Mouse (Mus musculus) small intestine, adult 2 months (tissue): ENCODE data around the gene Bmp6.

Experiments
- CTCF ChIP-seq: fragments of 200-500 bp; IDR thresholded peaks from 2 replicates; pipeline ENCODE4 v1.5.1; 2012; ENCODE audit warnings: low read depth, mild to moderate bottlenecking, control low read depth, inconsistent platforms, low read length, moderate library complexity, mixed read lengths; ENCODE audit not compliant: insufficient replicate concordance, insufficient read length; ENCODE audit errors: extremely low read depth
- POLR2A ChIP-seq: fragments of 200-500 bp; IDR thresholded peaks from 2 replicates; pipeline ENCODE4 v1.6.1; 2012; ENCODE audit warnings: low read depth, mild to moderate bottlenecking, control low read depth, inconsistent platforms, low read length, moderate library complexity

- TF ChIP-seq POLR2A (no peak), CTCF (no peak)
Measured at GRCm38 (mm10) chr13:38311125-38311524, 33.8 kb upstream of the Bmp6 start.
